Mouse (Mus musculus) mouse embryonic stem cell (cell line): ENCODE data around the gene Orai2.
"Not testable (repeated sequence)": the region's sequence is repeated elsewhere in the genome, so short reads cannot be mapped to it uniquely, and the experiment has no call there.

Source experiments
- in situ Hi-C, 2 experiments: fragments of 300-500 bp; cut with MboI; formaldehyde crosslinking; loops; 1 replicate in 1 of 2; 3 replicates in 1 of 2; pipeline ENCODE4 v1.14.3; 2019 to 2020; ENCODE audit warnings: low sequenced_read_pairs in 2 of 2, low pct_unique_long_range_greater_than_20kb in 1 of 2, mixed read lengths in 1 of 2; ENCODE audit not compliant: unreplicated experiment in 1 of 2

The Orai2 gene

DNA sequence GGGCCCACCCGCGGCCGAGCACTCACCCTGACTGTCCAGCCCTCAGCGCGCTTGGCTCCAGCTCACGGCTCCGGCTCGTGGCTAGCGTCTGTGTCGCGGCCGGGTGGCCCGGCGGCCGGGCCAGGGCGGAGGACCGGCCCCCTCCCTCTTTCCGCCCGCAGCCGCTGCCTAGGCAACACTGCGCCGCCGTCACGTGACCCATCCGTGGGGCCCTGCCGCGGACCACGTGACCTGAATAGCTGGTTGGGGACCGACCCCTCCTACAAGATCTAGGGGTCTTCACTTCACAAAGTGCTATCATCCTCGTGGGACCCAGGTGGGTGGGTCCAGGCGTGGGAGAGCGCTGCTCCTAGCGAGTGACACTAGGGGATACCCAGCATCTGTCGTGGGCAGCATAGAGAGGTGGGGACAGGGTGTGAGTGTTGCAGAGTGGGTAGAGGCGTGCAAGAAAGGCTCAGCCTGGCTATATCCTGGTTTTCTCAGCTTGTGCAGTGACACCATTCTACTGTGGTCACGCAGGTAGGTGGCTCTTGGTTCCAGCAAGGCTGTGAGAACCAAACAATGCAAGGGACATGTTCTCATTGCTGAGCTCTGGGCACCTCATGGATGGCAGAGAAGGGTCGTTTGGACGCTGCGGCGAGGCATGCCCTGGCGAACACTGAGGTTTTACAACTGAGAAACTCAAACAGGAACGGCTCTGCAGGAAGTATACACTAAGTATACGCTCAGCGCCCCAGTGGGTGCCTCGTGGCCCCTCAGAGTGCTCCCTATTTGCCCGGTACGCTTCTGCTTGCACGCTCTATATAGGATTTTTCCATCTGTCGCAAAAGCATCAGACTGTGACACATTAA, at the start of gene Orai2:
Orai2 (minus strand) TSS at position 202 of the 851 bp plus-strand sequence.
- in situ Hi-C loops, result no loop called here

DNA sequence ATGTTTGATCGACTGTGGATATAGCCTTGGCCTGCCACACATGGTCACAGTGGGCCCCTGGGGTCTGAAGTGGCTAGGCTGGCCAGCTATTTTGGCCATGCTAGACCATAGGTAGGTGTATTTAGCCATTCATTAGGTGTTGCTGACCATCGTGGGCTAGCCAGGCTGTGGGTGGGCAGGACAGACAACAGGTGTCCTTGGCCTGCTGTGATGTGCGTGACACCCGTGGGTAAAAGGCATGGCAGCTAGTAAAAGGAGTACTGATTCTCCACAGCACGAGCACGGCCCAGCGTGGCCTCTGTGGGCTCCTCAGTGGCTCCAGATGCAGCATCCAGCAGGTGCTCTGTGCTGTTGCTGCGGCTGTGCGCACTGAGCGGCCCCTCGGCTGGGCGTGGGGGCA, 48.1 kb upstream of the Orai2 start:
- in situ Hi-C loops, result loop anchor here in 1 of 2 experiments (5.0 kb wide), 1 partner anchor 34 kb away; no protein-coding TSS in a partner anchor

DNA sequence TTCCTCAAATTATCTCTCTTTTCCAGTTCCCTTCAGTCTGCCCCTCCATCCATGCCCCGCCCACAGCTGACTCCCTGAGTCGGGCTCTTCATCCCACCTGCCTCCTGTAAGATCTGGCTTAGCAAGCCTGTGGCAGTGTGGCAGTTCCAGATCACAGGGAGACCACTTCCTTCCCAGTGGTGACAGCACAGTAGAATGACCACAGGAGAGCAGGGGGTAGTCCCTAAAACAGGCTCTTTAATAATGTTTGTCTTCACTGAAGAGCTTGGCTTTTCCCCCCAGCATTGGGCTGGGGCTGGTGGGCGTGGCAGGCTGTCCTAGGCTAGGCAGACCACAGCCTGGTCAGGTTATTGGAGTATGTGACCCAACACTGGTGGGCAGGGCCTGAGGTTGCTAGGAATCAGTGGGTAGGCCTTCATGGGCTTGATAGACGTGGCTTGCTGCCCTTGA, 47.4 kb upstream of the Orai2 start:
- in situ Hi-C loops, result loop anchor here in 1 of 2 experiments (5.0 kb wide), 1 partner anchor 34 kb away; no protein-coding TSS in a partner anchor

DNA sequence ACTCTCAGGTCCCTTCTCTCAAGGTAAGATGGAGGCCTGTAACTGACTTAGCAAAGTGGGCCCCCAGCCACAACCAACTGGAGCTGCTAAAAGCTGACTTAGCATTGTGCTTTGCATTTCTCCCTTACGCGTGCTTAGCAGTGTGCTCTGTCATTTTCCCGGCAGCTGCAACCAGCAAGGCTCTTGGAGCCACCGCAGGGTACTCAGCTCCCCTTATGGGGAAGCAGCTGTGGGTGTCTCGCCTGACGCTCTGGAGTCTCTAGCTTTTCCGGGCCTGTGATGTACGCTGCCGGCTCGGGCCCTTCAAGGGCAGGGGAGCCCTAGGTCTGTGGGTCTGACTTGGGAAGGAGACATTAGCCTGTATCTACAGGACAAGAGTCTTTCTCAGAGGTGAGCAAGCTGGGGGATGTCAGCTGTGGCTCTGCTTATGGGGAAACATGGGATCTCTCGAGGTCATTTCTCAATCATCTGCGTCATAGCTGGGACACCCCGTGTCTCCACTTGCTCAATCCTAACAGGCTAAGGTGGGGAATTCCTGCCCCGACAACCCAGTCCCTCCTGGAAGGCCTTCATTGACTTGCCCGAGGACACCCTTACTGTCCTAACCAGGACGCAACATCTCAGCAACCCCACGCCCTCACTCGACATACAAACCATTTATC, 46.6 kb upstream of the Orai2 start:
- in situ Hi-C loops, result loop anchor here in 1 of 2 experiments (5.0 kb wide), 1 partner anchor 35 kb away; no protein-coding TSS in a partner anchor

DNA sequence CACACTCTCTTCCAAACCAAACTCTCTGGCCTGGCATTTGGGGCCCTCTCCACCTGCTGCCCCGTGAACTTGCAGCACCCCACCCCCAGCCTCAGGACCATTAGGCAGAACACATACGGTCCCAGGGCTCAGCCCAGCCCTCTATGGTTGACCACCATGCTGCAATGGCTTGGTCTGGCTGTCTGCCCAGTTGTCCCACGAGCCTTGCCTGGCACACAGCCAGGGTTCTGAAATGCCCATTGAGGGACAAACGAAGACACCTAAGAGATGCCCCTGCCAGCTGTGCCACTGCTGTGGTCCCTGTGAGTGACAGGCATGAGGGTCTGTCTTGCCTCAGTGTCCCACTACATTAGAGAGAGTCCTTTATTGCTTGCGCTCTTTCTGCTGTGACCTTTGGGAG, 45.4 kb upstream of the Orai2 start:
- in situ Hi-C loops, result loop anchor here in 1 of 2 experiments (5.0 kb wide), 1 partner anchor 36 kb away; no protein-coding TSS in a partner anchor

DNA sequence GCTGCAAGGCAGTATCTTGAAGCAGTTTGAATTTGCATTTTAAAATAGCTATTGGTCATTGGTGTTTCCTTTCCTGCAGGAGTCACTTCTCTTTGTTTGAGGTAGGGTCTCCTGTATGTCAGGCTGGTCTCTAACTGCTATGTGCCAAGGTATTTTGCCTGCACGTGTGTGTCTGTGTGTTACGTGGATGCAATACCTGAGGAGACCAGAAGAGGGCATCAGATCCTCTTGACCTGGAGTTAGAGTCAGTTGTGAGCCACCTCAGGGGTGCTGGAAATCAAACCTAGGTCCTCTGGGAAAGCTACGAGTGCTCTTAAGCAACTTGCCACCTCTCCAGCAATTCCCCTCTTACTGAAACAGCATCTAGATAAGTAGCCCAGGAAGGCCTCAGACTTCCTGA, 44.7 kb upstream of the Orai2 start:
- in situ Hi-C loops, result loop anchor here in 1 of 2 experiments (5.0 kb wide), 1 partner anchor 37 kb away; no protein-coding TSS in a partner anchor

DNA sequence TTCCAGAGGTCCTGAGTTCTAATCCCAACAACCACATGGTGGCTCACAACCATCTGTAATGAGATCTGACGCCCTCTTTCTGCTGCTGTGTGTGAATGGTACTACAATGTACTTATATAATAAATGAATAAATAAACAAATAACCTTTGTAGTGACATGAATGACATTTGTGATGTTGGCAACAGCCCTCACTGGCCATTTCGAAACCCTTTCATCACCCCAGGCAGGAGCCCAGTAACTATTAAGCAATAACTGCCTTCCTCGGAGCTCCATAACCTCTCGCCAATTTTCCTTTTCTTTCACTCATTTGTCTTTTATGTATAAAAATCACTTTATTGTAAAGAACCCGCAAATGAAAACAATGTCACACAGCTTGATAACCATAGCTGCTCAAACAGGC, 43.2 kb upstream of the Orai2 start:
- in situ Hi-C loops, result no loop called here

DNA sequence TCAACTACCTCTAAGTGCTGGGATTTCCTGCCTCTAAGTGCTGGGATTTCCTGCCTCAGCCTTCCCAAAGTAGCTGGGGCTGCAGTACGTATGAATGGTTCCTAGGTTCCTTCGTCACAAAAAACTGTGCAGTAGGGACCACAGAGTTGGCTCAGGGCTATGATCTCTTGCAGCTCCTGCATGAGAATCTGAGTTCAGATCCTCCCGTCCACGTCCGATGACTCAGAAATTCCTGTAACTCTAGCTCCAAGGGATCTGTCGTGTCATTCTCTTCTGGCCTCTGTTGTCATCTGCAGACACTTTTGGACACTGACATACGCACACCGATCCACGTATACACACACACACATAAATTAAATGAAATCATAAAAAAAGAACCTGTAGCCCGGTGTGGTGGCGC, 42.2 kb upstream of the Orai2 start:
- in situ Hi-C loops, result no loop called here

DNA sequence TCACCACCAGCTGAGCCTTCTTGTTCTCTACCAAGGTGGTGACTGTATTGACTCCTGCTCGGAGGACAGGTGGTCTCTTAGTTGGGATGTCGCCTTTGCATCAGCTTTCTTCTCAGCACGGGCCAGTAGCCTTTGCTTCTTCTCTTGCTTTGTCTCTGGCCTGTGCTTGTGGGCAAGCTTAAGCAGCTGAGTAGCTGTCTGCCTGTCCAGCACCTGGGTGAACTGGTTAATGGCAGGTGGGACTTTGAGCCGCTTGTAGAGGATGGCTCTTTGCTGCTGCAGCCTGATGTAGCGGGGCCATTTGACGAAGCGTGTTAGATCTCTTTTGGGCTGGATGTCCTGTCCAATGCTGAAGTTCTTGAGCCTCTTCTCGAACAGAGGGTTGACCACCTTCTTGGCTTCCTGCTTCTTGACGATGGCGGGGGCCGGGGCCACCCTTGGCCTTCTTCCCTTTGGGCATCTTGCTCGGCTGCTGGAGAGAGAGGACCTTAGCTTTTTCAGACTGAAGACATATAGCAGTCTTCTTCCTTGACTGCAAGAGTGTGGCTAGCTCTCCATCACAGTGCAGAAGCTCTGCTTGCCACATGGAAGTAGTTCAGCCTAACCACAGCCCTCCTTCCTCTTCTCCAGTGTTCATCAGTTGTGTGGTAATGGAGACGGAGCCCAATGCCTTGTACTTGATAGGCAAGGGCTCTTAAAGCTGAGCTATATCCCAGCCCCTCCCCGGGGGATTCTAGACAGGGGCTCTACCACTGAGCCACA, 41.0 kb upstream of the Orai2 start:
- in situ Hi-C loops, result not testable (repeated sequence)

DNA sequence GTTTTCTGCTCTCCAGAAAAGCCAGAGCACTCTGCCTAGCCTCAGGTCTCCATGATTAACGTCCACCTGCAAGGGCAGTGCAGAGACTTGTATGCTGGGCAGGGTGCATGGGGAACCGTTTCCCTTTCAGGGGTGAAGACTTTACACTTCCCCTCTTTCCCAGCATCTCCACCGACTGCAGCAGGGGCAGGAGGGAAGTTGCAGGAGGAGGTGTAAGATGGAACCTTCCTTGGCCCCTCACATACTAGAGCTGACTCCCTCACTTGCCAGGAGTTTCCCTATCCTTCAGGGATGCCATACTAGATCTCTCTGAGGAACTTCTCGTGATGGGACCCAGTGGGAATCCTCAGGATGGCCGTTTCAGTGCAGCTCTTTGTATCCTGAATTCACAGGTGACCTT, 40.0 kb upstream of the Orai2 start:
- in situ Hi-C loops, result no loop called here

DNA sequence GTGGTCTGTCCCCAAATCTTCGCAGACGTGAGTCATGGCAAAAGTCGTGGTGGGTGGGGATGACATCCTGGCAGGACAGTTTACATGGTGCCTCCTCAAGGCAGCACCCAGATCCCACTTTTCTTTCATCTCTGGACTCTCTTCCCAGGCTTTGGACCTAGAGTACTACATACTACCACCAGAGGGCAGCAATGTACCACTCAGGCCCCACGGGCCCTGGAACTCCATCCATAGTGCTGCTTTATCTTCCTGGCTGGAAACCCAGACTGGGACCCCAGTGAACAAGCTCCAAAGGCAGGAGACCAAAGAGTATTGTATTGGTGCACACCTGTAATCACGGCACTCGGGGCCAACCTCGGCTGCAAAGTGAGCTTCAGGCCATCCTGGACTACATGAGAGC, 31.3 kb upstream of the Orai2 start:
- in situ Hi-C loops, result no loop called here

DNA sequence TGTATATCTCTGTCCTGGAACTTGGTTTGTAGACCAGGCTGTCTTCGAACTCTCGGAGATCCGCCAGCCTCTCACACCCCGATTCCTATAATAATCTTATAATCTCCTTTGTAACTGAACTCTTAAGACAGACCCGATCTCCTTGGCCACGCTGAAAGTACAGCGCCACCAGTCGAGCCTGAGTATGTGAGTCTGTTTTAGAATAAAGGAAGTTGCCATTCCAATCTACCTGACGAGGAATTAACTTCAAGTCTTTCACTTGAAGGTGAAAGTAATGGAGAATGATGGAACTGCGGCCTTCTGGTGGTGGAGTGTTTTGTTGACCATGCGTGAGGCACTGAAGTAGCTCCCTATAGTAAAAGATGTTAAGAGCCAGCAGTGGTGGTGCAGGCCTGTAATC, 29.0 kb upstream of the Orai2 start:
- in situ Hi-C loops, result loop anchor here (5.0 to 10.0 kb wide), 2 partner anchors 45 to 53 kb away; partner anchors contain the start of gene Sh2b2 (in 1 of the 2)

DNA sequence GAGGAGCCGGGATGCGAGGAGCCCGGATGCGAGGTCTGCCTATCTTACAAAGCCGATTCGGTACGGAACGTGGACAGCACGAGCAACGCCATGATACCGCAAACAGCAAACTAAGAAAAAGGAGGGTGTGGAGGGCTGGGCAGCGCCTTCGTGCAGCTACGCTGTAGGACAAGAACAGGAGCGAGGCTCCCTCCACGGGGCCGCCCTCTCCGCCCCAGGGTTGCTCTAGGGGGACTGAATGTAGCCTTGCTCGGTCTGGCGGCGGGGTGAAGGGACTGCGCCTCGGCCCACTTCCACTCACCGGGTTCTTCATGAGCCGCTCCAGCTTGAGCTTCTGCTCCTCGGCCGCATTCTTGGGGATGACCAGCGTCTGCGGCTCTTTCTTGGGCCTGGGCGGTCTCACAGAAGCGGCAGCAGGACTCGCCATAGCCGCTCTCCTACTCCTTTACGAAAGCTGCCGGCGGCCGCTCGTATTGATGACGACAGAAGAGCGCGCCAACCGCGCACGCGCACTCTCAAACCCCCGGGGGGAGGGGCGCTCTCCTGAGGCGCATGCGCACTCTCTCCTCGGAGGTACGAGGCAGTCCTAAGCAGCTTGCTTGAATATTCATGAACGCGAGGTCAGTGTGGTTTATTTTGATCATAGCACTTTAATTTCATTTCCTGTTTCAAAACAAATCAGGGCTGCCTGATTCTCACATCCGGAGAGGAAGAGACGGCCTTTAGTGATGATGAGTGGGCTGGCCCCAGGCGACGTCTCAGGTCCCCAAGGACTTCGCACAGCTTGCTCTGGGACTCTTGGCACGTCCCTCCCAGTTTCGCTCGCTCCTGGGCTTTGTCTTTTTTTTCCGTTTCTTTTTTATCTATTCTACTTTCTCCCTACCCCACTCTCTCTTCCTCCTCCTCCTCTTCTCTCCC, 28.2 kb upstream of the Orai2 start, which contains the start of gene Prkrip1:
Prkrip1 (minus strand) TSS at position 490 of the 918 bp plus-strand sequence.
- in situ Hi-C loops, result loop anchor here (5.0 to 10.0 kb wide), 2 partner anchors 46 to 54 kb away; partner anchors contain the start of gene Sh2b2 (in 1 of the 2)

DNA sequence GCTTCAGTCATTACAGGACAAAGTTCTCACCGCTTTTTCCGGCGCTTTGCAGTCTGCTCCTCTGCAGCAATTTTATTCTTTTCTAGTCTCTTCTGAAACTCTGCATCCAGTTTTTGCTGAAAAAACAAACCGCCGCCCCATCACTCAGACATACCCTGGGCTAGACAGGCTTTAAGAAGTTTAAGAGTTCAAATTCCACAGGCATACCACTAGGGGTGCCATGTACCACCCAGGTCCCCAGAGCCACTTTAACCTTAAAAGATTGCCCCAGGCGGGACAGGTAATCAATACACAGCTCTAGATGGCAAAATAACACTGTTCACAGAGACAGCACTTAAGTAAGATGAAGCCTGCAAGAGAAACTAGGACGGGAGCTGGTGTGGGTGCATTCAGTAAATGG, 21.4 kb upstream of the Orai2 start:
- in situ Hi-C loops, result loop anchor here in 1 of 2 experiments (10.0 kb wide), 1 partner anchor 53 kb away; the partner anchor contains the start of gene Sh2b2

DNA sequence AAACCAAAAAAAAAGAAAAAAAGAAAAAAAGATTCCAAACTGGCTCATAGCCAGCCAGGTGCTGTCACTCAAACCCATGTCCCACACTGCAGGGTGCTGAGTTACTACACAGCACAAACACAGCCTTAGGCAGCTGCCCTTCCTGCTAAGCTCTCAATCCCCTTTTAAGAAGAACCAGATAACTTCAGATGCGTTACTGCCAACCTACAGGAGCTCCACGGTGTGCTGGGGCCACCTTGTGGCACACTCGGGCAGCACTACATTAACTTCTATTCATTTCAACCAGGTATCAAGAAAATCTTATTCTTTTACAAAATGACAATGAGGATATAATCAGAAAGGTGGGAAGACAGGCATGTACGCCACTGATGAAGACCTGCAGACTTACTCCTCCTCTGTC, 16.2 kb upstream of the Orai2 start:
- in situ Hi-C loops, result no loop called here

DNA sequence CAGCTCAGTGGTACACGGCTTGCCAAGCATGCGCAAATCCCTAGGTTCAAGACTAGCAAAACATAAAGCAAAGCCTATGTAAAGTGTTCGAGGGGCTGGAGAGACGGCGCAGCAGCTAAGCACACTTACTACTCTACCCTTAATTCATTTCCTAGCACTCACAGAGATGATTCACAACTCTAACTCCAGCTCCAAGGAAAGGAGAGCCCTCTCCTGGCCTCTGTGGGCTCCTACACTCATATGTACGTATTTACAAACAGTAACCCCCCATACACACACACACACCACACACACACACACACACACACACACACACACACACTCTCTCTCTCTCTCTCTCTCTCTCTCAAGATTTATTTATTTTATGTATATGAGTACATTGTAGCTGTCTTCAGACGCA, 13.3 kb upstream of the Orai2 start:
- in situ Hi-C loops, result no loop called here

DNA sequence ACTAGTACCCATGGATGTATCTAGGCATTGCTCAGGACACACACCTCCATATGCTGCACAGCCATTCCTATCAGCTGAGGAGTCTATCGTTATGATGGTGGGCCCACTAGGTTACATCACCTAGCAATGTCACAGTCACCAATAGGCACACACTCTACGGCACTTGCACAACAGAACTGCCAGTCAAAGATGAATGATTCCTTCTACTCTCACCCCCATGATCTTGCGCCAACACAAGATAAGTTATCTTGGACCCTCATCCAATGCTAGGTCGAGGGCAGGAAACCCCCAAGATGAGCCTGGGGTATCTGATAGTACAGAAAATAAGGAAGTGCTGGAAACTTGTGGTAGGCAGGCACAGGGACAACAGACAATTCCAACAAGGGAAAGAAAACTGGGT, 12.3 kb upstream of the Orai2 start:
- in situ Hi-C loops, result no loop called here
